Mouse (Mus musculus): ENCODE measurements at regions not wholly inside any gene's neighbourhood (a gene's known extent, or its start where the extent isn't known, plus 50 kb on each side); places are given as distances from the start of the nearest gene placed in this dataset.

DNA sequence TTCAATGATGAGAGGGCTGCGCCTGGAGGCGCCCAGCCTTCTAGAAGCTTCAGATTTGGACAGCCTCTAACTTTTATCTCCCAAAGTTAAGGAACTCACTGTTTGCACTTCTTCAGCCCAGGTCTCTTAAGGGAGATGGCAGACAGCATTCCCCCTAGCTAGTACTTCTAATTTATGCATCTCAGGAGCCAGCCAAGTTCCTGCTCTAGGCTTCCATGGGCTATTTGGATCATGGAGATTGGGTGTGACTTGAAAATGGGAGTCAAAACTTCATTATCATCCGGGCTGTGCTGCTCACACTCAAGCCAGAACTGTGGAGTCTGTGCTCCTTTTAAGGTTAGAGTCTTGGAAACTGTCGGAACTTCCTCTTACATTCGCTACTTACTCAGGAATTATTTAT is 158.7 kb downstream of the Gm12728 start:
- WGBS = 94% methylated on average over 5 of the region's 5 CpGs
- no peaks in the 10 kb centered on the region for H3K36me3 ChIP-seq

DNA sequence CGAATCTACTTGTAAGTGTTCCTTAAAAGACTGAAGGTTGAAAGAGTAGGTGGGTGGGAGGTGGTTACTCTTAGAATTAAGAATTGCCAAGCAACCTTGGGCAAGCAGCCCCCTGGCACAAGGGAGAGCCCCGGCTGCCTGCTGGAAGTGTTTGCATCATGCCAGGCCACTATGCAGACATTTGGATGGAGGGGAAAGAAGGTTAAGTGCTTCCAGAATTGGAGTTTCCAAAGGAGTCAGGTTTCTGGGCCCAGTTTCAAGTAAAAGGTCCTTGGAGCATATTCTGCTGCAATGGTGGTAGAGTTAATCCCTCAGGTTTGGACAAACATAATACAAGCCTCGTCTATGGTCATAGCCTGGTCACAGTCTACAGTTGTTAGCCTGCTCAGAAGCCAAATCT is 162.7 kb downstream of the Gm12728 start:
- WGBS = 78% methylated on average over 3 of the region's 3 CpGs
- Histone ChIP-seq H3K4me1 (replicated peaks) (no peaks in the 10 kb centered on the region), H3K27me3 (no peaks in the 10 kb centered on the region), H3K27ac (replicated peaks) (no peak overlapping the region), H3K9ac (no peak overlapping the region), H3K4me2 (no peak overlapping the region), H3K36me3 (no peaks in the 10 kb centered on the region), H3K9me3 (no peaks in the 10 kb centered on the region), H3K4me3 (no peak overlapping the region)
- no peak for ATAC-seq (ENCODE audit: low FRiP score, low read depth)

More for the DNA sequence above, 158.7 kb downstream of the Gm12728 start:
- Histone ChIP-seq H3K4me1 (replicated peaks) (no peaks in the 10 kb centered on the region), H3K9ac (no peak overlapping the region), H3K4me2 (no peak overlapping the region), H3K9me3 (no peaks in the 10 kb centered on the region), H3K27me3 (no peaks in the 10 kb centered on the region), H3K27ac (replicated peaks) (no peak overlapping the region), H3K4me3 (no peak overlapping the region)
- ATAC-seq (ENCODE audit: low FRiP score, low read depth) = no peak

DNA sequence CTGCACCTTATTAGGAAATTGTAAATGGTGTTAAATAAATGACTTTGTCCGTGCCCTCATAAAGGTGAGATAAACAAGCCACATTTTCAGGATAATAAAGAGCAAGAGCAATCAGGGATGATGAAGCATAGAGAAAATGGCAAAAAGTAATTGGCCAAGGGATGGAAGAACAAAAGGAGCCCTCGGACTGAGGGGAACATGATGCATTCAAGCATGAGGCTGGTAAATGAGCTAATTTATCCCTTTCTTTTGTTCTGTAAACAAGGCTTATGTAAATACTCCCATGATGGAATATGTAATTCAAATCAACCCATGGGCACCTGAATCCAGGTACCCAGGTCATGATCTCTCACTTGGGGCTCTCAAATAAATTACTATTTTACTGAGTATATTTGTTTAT is 166.8 kb downstream of the Gm12728 start:
- Histone ChIP-seq H3K9me3 (no peaks in the 10 kb centered on the region), H3K27me3 (no peaks in the 10 kb centered on the region), H3K4me1 (replicated peaks) (no peaks in the 10 kb centered on the region), H3K27ac (replicated peaks) (no peak overlapping the region), H3K4me3 (no peak overlapping the region), H3K4me2 (no peak overlapping the region), H3K9ac (no peak overlapping the region), H3K36me3 (no peaks in the 10 kb centered on the region)
- no peak for ATAC-seq (ENCODE audit: low FRiP score, low read depth)
- 41% methylated on average over 2 of the region's 2 CpGs for WGBS

DNA sequence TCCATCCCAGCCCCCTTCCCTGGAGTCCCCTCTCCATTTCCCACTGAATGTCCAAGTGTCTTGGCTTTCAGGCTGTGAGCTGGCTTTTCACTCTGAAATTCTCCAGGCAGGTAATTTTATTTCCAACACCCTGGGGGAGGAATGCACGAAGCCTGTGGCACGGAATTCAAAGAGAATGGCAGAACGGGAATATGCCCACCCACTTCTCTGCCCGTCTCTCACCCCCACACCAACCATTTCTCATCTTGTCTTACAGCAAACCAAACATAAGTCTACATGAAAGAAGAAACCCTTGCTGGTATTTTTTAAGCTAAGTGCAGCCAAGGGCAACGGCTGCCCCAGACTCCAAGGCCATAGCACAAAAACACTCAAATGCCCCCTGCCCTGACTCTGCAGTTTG is 168.7 kb downstream of the Gm12728 start:
- no peak for ATAC-seq (ENCODE audit: low FRiP score, low read depth)
- Histone ChIP-seq H3K9ac (no peak overlapping the region), H3K4me3 (no peak overlapping the region), H3K9me3 (no peaks in the 10 kb centered on the region), H3K4me1 (replicated peaks) (no peaks in the 10 kb centered on the region), H3K27ac (replicated peaks) (no peak overlapping the region), H3K4me2 (no peak overlapping the region), H3K36me3 (no peaks in the 10 kb centered on the region), H3K27me3 (no peaks in the 10 kb centered on the region)
- WGBS = 78% methylated on average over 5 of the region's 5 CpGs

DNA sequence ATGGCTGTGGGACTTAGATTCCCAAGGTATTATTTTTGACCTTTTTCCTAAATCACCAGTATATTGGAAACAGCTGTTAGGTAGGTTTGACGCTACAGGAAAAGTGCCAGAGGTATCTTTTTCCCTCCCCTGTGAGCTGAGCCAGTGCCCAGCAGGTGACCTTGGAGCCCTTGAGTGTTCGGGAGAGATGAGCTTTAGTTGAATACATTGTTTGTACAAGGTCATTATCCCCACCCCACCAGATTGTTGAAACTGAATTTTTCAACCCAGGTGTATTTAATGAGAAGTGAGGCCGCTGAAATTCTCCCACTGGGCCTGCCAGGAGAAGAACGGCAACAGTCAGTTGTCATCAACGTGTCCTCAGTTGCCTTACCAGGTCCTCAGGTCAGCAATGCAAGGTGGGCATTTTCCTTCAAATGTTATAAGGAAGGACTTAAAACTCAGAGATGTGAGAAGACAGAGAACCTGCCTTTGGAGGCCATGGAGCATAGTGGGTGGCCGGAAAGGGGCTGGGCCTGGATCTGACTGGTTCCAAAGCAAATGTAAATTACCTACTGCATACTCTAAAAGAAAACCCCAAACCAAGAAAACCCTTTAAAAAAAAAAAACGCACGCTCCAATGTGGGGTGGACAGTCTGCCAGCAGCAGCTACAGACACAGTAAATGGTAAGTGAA is 172.2 kb downstream of the Gm12728 start:
- H3K27me3 ChIP-seq = no peaks in the 10 kb centered on the region
- no peak overlapping the region for H3K9ac ChIP-seq
- no peaks in the 10 kb centered on the region for H3K36me3 ChIP-seq
- H3K4me3 ChIP-seq = no peak overlapping the region
- no peaks in the 10 kb centered on the region for H3K9me3 ChIP-seq
- no peak for ATAC-seq (ENCODE audit: low FRiP score, low read depth)
- H3K4me2 ChIP-seq = no peak overlapping the region
- no peak overlapping the region for H3K27ac ChIP-seq (replicated peaks)
- H3K4me1 ChIP-seq (replicated peaks) = no peaks in the 10 kb centered on the region
- WGBS = 74% methylated on average over 8 of the region's 8 CpGs

DNA sequence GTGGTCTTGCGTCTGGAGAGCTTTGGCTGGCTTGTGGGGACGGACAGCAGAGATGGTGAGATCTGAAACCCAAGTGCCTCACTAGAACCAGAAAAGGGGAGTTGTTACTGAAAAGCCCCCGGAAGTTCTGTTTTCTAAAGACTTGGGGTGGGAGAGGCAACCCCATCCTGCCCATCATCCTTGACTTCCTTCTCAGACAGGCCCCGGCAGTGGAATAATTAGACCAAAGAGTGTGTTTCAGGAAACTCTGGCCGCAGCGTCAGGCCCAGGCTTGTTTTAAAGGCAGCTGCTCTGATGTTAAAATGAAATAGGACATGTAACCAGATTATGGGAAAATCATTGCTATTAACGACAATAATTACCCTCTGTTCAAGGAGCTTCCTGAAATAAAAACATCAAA is 172.9 kb downstream of the Gm12728 start:
- no peak for ATAC-seq (ENCODE audit: low FRiP score, low read depth)
- Histone ChIP-seq H3K27me3 (no peaks in the 10 kb centered on the region), H3K36me3 (no peaks in the 10 kb centered on the region), H3K4me3 (no peak overlapping the region), H3K9ac (no peak overlapping the region), H3K4me1 (replicated peaks) (no peaks in the 10 kb centered on the region), H3K4me2 (no peak overlapping the region), H3K27ac (replicated peaks) (no peak overlapping the region), H3K9me3 (no peaks in the 10 kb centered on the region)
- 80% methylated on average over 7 of the region's 7 CpGs for WGBS

DNA sequence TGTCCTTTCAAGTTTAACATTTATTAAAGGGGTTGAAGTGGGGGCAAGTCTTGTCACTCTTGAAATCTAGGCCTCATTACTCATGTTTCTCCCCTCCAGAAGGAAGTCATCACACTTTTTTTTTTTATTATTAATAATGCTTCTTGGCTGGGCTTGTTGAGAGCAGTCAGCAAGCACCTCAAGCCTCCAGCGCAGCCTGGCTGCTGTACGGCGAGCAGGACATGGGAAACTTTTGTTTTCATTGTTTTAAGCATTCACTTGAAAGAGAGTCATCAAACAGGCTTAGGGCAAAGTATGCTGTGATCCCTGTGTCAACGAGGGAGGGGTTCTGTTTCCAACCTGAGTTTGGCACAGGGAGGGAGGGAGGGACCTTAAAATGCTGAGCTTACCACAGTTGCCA is 178.7 kb downstream of the Gm12728 start:
- Histone ChIP-seq H3K9me3 (no peaks in the 10 kb centered on the region), H3K4me2 (no peak overlapping the region), H3K4me1 (replicated peaks) (no peaks in the 10 kb centered on the region), H3K9ac (no peak overlapping the region), H3K4me3 (no peak overlapping the region), H3K36me3 (no peaks in the 10 kb centered on the region), H3K27me3 (no peaks in the 10 kb centered on the region), H3K27ac (replicated peaks) (no peak overlapping the region)
- ATAC-seq (ENCODE audit: low FRiP score, low read depth) = no peak
- WGBS = 62% methylated on average over 4 of the region's 4 CpGs

DNA sequence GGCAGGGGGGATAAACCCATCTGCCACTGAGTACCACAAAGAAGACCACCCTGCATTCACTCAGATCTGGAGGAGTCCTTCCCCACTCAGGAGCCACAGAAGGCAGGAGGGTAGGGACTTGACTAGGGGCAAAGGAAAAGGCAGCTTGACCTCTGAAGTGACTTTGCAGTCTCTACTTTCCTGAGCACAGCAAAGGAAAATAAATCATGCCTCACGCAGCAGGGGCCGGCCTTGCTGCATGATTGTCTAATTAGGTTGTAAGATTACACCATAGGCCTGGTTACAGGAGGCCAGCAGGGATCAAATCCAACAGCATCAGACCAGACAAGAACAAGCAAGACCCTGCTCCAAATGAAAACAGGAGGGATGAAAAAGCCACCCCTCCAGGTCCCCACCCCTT is 180.0 kb downstream of the Gm12728 start:
- ATAC-seq (ENCODE audit: low FRiP score, low read depth) = no peak
- no peak overlapping the region for H3K9ac ChIP-seq
- H3K27ac ChIP-seq (replicated peaks) = no peak overlapping the region
- H3K27me3 ChIP-seq = no peaks in the 10 kb centered on the region
- no peaks in the 10 kb centered on the region for H3K4me1 ChIP-seq (replicated peaks)
- no peak overlapping the region for H3K4me3 ChIP-seq
- H3K9me3 ChIP-seq = no peaks in the 10 kb centered on the region
- WGBS = 50% methylated on average over 2 of the region's 2 CpGs
- no peak overlapping the region for H3K4me2 ChIP-seq
- no peaks in the 10 kb centered on the region for H3K36me3 ChIP-seq

DNA sequence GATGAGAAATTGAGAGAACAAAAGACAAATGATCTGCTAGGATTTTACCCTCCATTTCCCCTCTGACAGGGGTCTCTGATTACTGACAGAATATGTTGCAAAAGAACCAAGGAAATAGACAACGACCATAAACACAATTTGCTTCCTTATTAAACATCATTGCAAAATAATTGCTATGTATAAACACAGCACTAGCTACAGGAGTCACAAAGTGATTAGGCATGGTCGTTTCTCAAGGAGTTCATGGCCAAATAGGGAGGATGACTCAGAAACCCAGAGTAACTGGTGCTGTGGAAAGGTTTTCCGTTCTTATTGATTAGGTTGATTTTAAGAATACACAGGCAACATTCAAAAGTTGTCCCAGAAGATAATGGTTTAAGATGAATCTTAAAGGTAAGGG is 180.4 kb downstream of the Gm12728 start:
- H3K4me3 ChIP-seq = no peak overlapping the region
- H3K27me3 ChIP-seq = no peaks in the 10 kb centered on the region
- H3K27ac ChIP-seq (replicated peaks) = no peak overlapping the region
- WGBS = 73% methylated on average over 3 of the region's 3 CpGs
- no peak overlapping the region for H3K4me2 ChIP-seq
- H3K36me3 ChIP-seq = no peaks in the 10 kb centered on the region
- no peak for ATAC-seq (ENCODE audit: low FRiP score, low read depth)
- H3K9ac ChIP-seq = no peak overlapping the region
- H3K4me1 ChIP-seq (replicated peaks) = no peaks in the 10 kb centered on the region
- no peaks in the 10 kb centered on the region for H3K9me3 ChIP-seq

DNA sequence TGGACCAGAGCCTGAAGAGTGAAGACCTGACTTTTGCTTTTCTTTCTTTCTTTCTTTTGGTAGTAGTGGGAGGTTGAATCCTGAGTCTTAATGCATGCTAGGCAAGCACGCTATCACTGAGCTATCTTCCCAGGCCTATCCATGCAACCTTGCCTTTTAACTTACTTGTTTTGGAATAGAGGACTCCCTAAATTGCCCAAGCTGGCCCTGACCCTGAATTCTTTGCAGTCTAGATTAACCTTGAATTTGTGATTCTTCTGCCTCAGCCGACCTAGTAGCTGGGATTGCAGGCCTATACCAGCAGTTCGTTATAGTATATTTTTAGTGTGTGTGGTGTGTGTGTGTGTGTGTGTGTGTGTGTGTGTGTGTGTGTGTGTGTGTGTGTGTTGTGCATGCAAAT is 183.1 kb downstream of the Gm12728 start:
- Histone ChIP-seq H3K9me3 (no peaks in the 10 kb centered on the region), H3K4me2 (no peak overlapping the region), H3K9ac (no peak overlapping the region), H3K27me3 (no peaks in the 10 kb centered on the region), H3K27ac (replicated peaks) (no peak overlapping the region), H3K4me1 (replicated peaks) (no peaks in the 10 kb centered on the region), H3K36me3 (no peaks in the 10 kb centered on the region), H3K4me3 (no peak overlapping the region)
- ATAC-seq (ENCODE audit: low FRiP score, low read depth) = no peak
- 92% methylated on average over 3 of the region's 3 CpGs for WGBS

DNA sequence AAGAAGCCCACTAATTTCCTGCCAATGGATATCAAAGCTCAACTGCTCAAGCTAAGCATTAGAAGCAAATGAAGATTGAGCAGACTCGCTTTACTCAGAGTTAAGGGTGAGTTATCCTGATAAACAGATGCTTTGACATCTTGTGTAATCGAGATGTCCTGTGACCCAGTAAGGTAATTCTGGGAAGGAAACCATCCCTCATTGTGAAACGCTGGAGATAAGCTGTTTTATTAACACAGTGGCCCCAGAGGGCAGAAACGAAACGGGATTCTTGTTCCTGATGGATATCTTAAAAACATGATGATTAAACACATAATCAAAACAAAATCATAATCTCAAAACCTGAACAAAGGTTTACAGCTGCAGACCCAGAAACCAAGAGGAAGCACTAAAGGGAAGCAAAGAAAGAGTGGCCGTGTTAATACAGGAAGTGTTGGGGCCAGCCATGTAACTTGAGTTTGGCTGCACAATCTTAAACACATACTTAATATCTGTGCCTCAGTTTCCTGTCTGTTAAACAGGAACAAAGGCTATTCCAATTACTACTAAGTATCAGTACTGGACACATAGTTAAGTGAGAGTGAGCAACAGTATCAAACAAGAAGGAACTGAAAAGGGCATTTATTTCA is 184.2 kb downstream of the Gm12728 start:
- Histone ChIP-seq H3K9me3 (no peaks in the 10 kb centered on the region), H3K27ac (replicated peaks) (no peak overlapping the region), H3K36me3 (no peaks in the 10 kb centered on the region), H3K27me3 (no peaks in the 10 kb centered on the region), H3K4me1 (replicated peaks) (no peaks in the 10 kb centered on the region), H3K9ac (no peak overlapping the region), H3K4me2 (no peak overlapping the region), H3K4me3 (no peak overlapping the region)
- no peak for ATAC-seq (ENCODE audit: low FRiP score, low read depth)
- WGBS = 80% methylated on average over 6 of the region's 6 CpGs

DNA sequence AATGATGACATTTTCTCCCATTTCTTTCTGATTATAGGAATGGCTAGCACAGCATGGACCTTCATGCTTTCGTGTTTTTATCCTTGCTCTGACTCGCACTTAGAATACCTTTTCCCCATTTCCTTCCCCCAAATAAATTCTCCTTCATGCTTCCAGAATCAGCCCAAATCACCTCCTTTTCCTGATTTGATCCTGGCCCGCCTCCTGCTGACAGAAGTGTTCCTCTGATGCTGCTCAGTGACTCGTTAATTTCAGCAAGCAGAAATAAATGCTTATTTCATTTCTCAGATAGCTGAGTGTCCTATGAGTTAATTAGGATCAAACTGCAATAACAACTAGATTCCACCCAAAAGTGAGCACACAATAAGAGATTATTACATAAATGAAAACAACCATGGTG is 185.3 kb downstream of the Gm12728 start:
- H3K4me3 ChIP-seq = no peak overlapping the region
- no peaks in the 10 kb centered on the region for H3K4me1 ChIP-seq (replicated peaks)
- no peak overlapping the region for H3K27ac ChIP-seq (replicated peaks)
- H3K36me3 ChIP-seq = no peaks in the 10 kb centered on the region
- no peaks in the 10 kb centered on the region for H3K27me3 ChIP-seq
- no peak overlapping the region for H3K9ac ChIP-seq
- no peaks in the 10 kb centered on the region for H3K9me3 ChIP-seq
- ATAC-seq (ENCODE audit: low FRiP score, low read depth) = no peak
- H3K4me2 ChIP-seq = no peak overlapping the region
- 75% methylated on average over 4 of the region's 4 CpGs for WGBS

DNA sequence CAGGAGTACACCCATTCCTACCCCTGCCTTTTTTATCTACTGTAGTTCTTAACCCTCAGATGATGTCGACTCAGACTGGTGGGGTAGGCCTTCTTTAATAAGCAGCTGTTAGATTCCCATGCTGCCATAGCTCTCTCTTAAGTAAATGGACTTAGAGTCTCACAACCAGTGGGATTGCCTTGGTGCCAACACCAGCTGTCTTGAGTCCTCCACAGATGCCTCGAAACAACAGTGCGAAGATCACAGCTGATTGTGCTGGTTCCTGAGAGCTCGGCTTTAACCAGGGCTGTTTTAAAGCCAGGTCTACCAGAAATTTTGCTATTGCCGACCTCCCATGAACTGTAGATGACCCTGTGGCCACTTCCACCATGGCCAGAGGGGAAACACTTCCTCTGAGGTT is 189.4 kb downstream of the Gm12728 start:
- Histone ChIP-seq H3K36me3 (no peaks in the 10 kb centered on the region), H3K9me3 (no peaks in the 10 kb centered on the region), H3K9ac (no peak overlapping the region), H3K27ac (replicated peaks) (no peak overlapping the region), H3K4me2 (no peak overlapping the region), H3K27me3 (no peaks in the 10 kb centered on the region), H3K4me3 (no peak overlapping the region), H3K4me1 (replicated peaks) (no peaks in the 10 kb centered on the region)
- ATAC-seq (ENCODE audit: low FRiP score, low read depth) = no peak
- 93% methylated on average over 5 of the region's 5 CpGs for WGBS
